Mouse (Mus musculus) forebrain, embryonic 11.5 days (tissue): ENCODE results near the gene Cdc25b. TPM values are rescaled to one million over a fixed set of nuclear protein-coding genes. Genes with fewer than 3 reads are reported as not detected.

Experiments
- ATAC-seq: fragments of 200-750 bp; cut with Nextera tagmentation; replicated peaks from 2 replicates; pipeline ENCODE4 v1.8.0; 2017; ENCODE audit warnings: moderate TSS enrichment; ENCODE audit not compliant: low FRiP score
- DNase-seq: peaks from one replicate; pipeline ENCODE4 v3.0.0-alpha.2; 2017; ENCODE audit warnings: low spot score
- H3K27ac ChIP-seq: fragments of 300-500 bp; sonication (generic); 2 replicates; pipeline ENCODE4 v1.5.1; 2014; ENCODE audit warnings: low read depth, low read length
- H3K27me3 ChIP-seq: fragments of 300-500 bp; sonication (generic); 2 replicates; pipeline ENCODE4 v1.6.1; 2014; ENCODE audit warnings: mild to moderate bottlenecking, low read length, mixed read lengths; ENCODE audit not compliant: control insufficient read depth, insufficient read depth
- H3K36me3 ChIP-seq: fragments of 300-500 bp; sonication (generic); 2 replicates; pipeline ENCODE4 v1.6.1; 2014; ENCODE audit warnings: mild to moderate bottlenecking, low read length, moderate library complexity, mixed read lengths; ENCODE audit not compliant: control insufficient read depth, insufficient read depth
- H3K4me1 ChIP-seq: fragments of 300-500 bp; sonication (generic); replicated peaks from 2 replicates; pipeline ENCODE4 v1.6.1; 2014; ENCODE audit warnings: low read length, mixed read lengths; ENCODE audit not compliant: control insufficient read depth, insufficient read depth
- H3K4me2 ChIP-seq: fragments of 300-500 bp; sonication (generic); 2 replicates; pipeline ENCODE4 v1.6.1; 2014; ENCODE audit warnings: low read depth, mild to moderate bottlenecking, low read length, moderate library complexity, mixed read lengths; ENCODE audit not compliant: severe bottlenecking
- H3K4me3 ChIP-seq: fragments of 300-500 bp; sonication (generic); 2 replicates; pipeline ENCODE4 v1.5.1; 2014; ENCODE audit warnings: low read depth, low read length
- H3K9ac ChIP-seq: fragments of 300-500 bp; sonication (generic); 2 replicates; pipeline ENCODE4 v1.6.1; 2014; ENCODE audit warnings: low read length
- H3K9me3 ChIP-seq: fragments of 300-500 bp; sonication (generic); 2 replicates; pipeline ENCODE4 v1.6.1; 2016; ENCODE audit warnings: low read length, mixed read lengths; ENCODE audit not compliant: control insufficient read depth
- WGBS: fragments of 180-500 bp; shearing (Covaris S2); extraction: QIAGEN DNeasy Blood & Tissue Kit; methylation state at CpG from one replicate; pipeline ENCODE4 v1.1.7; 2014; 5-methylcytosine and 5-hydroxymethylcytosine counted together
- polyA plus RNA-seq: library from polyadenylated mRNA; unstranded; fragments of >200 nt; fragmentation: Nextera tagmentation; extraction: Ambion mirVana; gene quantifications from 2 replicates; pipeline ENCODE4 v1.2.1, GENCODE M21; 2014

Cdc25b gene
- polyA plus RNA-seq, 1 experiment from 2014 or later = 92.2 TPM

DNA sequence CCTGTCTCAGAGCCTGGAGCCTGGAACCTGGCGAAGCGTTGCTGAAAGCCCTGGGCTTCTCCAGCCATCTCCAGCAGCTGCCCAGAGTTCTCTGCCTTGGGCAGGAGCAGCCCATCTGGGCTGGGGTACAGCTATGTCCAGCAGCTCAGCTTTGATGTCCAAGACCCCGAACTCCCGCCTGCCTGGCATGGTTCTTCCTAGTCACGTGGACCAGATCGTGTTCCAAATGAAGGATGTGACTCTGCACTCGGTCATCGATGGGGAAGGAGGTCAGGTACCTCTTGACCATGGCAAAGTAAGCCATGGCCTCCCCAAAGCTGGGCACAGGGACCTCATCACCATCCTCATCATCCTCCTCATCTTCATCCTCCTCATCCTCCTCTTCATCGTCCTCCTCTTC is 8.8 kb upstream of the Cdc25b start:
- no peak overlapping the region for H3K27ac ChIP-seq
- WGBS = 91% methylated on average over 9 of the region's 9 CpGs
- peaks cover 19% of the 10 kb centered on the region for H3K4me1 ChIP-seq
- H3K27me3 ChIP-seq = peaks cover 5% of the 10 kb centered on the region; the same call in 1 of the 2 replicates
- peak overlapping the region; percentile 41 for H3K9ac ChIP-seq
- DNase-seq (no peak), ATAC-seq (no peak)
- H3K4me3 ChIP-seq = peak overlapping the region; percentile 82
- H3K4me2 ChIP-seq = peak overlapping the region; percentile 97
- no peaks in the 10 kb centered on the region; the same call in 1 of the 2 replicates for H3K36me3 ChIP-seq
- no peaks in the 10 kb centered on the region for H3K9me3 ChIP-seq

DNA sequence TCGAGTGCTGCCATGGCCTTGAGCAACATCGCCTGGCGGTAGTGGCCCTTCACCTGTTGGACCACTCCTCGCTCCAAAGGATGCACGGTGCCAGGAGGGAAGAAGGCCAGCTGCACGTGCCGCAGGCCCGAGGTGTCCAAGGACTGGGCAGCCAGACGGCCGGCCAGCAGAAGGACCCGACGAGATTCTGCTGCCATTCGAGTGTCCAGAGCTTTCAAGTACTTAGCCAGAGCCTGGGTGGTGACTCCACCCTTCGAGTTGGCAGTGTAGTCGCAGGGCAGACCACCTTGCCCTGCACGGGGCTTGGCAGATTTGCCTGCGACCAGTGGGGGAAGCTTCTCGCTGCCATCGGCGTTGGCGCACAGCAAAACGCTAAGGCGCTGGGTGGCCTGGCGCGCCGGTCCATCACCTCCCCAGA is 7.9 kb upstream of the Cdc25b start:
- Histone ChIP-seq H3K27me3 (no peaks in the 10 kb centered on the region), H3K27ac (peak overlapping the region; percentile 76; the same call in 1 of the 2 replicates), H3K4me2 (peak overlapping the region; percentile 97), H3K36me3 (no peaks in the 10 kb centered on the region), H3K9ac (peak overlapping the region; percentile 97), H3K4me3 (peak overlapping the region; percentile 82), H3K4me1 (peaks cover 19% of the 10 kb centered on the region), H3K9me3 (no peaks in the 10 kb centered on the region)
- peak; percentile 5; the same call in 1 of the 2 replicates for ATAC-seq
- peak; percentile 58 for DNase-seq
- WGBS = 26% methylated on average over 25 of the region's 26 CpGs

DNA sequence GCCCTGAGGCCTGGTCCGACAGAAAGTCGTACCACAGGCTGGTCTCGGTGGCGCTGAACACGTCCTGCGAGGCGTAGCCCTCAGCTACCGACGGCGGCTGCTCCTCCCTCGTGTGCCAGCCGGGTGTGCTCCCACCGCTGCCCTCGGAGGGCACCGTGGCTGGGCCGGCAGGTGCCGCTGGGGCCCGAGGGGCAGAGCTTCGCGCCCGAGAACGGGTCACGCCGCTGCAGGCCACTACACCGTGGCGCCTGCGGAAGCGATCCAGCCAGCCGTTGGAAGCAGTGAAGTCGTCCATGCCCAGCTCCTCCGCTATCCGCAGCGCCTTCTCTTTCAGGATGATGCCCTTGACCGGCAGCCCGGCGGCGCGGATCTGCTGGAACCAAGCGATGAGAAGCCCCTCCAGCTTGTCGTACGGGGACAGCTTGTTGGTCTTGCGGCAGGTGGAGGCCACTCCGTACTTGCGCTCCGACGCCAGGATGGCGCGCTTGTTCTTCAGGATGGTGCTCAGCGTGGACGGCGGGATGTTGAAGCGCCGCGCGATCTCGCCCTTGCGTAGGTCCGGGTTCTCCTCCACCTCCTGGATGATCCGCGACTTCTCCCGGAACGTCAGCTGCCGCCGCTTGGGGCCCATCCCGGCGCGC is 7.4 kb upstream of the Cdc25b start:
- H3K36me3 ChIP-seq = no peaks in the 10 kb centered on the region
- H3K27me3 ChIP-seq = no peaks in the 10 kb centered on the region
- peak overlapping the region; percentile 82 for H3K4me3 ChIP-seq
- DNase-seq (peak; percentile 83), ATAC-seq (peak; percentile 56)
- WGBS = under 1% methylated on average over 62 of the region's 67 CpGs
- peak overlapping the region; percentile 76 for H3K27ac ChIP-seq
- peak overlapping the region; percentile 97 for H3K4me2 ChIP-seq
- H3K9me3 ChIP-seq = no peaks in the 10 kb centered on the region
- H3K9ac ChIP-seq = peak overlapping the region; percentile 97
- peaks cover 19% of the 10 kb centered on the region for H3K4me1 ChIP-seq

DNA sequence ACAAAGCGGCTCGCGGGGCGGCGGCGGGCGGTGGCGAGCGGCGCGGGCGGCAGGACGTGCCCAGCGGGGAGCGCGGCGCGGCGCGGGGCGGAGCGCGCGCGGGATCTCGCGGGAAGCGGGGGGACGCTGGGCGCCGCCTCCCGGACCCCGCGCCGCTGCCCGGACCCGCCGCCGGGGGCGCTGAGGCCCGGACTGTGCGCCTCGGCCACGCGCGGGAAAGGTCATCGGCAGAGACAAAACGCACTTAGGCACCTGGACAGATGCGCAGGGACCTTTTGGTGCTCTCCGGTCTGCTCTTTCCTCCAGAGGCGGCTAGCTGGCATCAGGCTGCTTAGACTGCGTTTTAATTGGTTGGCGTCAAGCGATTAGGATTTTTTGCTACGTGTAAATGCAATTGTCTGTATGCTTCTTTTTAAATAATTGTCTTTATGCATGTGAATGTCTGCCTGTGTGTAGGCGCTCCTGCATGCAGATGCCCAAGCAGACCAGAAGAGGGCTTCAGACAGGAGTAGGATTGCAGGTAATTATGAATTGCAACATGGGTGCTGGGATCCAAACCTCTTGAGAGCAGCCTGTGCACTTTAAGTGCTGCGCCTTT is 6.7 kb upstream of the Cdc25b start, which contains the start of gene Cenpb:
Gene Cenpb (minus strand): TSS at position 78 of the 598 bp plus-strand sequence.
- H3K4me2 ChIP-seq = peak within 1 kb of the TSS; percentile 97
- WGBS = 3% methylated on average over 48 of the region's 57 CpGs
- ATAC-seq = peak; percentile 74
- peak within 1 kb of the TSS; percentile 82 for H3K4me3 ChIP-seq
- H3K9ac ChIP-seq = peak within 1 kb of the TSS; percentile 97
- H3K36me3 ChIP-seq = no peaks in the 10 kb centered on the region
- peaks cover 19% of the 10 kb centered on the region for H3K4me1 ChIP-seq
- peak; percentile 93 for DNase-seq
- no peaks in the 10 kb centered on the region for H3K27me3 ChIP-seq
- H3K27ac ChIP-seq = peak within 1 kb of the TSS; percentile 76
- no peaks in the 10 kb centered on the region for H3K9me3 ChIP-seq

DNA sequence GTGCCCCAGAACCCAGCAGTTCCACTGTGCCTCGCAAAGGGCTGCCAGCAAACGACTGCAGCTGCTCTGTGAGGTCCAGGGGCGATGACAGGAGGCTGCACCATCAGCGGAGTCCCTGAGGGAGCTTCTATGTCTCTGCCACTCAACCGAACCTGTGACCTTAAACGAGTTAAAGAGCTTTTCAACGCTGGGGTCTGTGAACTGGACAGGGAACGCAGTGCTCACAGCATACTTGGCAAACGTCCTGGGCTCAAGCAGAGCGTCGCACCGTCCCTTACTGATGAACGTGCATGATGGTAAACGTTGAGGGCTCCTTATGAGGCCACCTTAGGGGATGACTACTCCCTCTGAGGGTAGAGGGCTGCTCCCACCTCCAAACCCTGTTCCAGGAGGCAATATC is 406 bp upstream of the Cdc25b start:
- Histone ChIP-seq H3K27me3 (no peaks in the 10 kb centered on the region), H3K9ac (peak overlapping the region; percentile 89), H3K4me2 (peak overlapping the region; percentile 65), H3K9me3 (no peaks in the 10 kb centered on the region), H3K27ac (peak overlapping the region; percentile 42; the same call in 1 of the 2 replicates), H3K4me3 (peak overlapping the region; percentile 44), H3K4me1 (peaks cover 21% of the 10 kb centered on the region), H3K36me3 (no peaks in the 10 kb centered on the region)
- no peak for DNase-seq
- WGBS = under 1% methylated on average over 14 of the region's 14 CpGs
- ATAC-seq = no peak; the same call in 1 of the 2 replicates

DNA sequence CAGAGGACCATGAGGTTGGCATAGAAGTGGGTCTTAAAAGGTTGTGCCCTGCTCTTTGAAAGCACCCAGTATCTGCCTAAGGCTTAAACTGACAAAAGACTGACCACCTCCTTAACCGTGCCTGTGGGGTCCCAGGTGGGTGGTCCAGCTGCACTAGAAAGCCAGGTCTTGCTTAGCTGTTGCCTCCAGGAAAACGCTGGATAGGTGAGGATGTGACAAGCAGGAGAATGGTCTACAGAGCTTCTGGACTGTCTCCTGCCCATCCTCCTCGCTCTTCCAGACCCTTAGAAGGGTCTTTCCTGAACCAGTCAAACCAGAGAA is 813 bp downstream of the Cdc25b start:
- WGBS = 13% methylated on average over 3 of the region's 3 CpGs
- Histone ChIP-seq H3K4me1 (peaks cover 24% of the 10 kb centered on the region), H3K4me3 (peak overlapping the region; percentile 44), H3K36me3 (peaks cover 5% of the 10 kb centered on the region), H3K9ac (peak overlapping the region; percentile 89), H3K27ac (peak overlapping the region; percentile 48; the same call in 1 of the 2 replicates), H3K27me3 (no peaks in the 10 kb centered on the region), H3K9me3 (no peaks in the 10 kb centered on the region), H3K4me2 (peak overlapping the region; percentile 65)
- ATAC-seq (no peak), DNase-seq (no peak)

DNA sequence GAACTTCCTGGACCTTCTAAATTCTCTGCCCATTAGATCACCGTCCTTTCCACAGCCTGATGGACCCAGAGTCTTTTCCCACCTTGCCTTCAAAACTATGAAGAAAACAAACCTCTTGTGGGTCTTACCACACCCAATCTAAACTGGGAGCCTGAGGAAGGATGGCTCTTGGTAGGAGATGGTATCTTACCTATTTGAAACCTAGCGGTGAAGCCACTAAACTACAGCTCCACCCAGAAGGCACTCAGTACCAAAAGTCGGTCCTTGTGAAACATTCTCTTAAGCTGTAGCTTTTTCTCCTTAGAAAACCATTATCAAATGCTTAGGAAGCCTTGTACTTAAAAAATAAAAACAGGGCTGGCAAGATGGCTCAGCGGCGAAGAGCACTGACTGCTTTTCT is 1.6 kb downstream of the Cdc25b start:
- Histone ChIP-seq H3K4me3 (peak overlapping the region; percentile 44), H3K4me2 (peak overlapping the region; percentile 65; the same call in 1 of the 2 replicates), H3K27ac (no peak overlapping the region), H3K9ac (no peak overlapping the region), H3K9me3 (no peaks in the 10 kb centered on the region), H3K36me3 (peaks cover 5% of the 10 kb centered on the region), H3K27me3 (no peaks in the 10 kb centered on the region), H3K4me1 (peaks cover 24% of the 10 kb centered on the region)
- ATAC-seq (no peak), DNase-seq (no peak)
- WGBS = 97% methylated on average over 5 of the region's 5 CpGs

DNA sequence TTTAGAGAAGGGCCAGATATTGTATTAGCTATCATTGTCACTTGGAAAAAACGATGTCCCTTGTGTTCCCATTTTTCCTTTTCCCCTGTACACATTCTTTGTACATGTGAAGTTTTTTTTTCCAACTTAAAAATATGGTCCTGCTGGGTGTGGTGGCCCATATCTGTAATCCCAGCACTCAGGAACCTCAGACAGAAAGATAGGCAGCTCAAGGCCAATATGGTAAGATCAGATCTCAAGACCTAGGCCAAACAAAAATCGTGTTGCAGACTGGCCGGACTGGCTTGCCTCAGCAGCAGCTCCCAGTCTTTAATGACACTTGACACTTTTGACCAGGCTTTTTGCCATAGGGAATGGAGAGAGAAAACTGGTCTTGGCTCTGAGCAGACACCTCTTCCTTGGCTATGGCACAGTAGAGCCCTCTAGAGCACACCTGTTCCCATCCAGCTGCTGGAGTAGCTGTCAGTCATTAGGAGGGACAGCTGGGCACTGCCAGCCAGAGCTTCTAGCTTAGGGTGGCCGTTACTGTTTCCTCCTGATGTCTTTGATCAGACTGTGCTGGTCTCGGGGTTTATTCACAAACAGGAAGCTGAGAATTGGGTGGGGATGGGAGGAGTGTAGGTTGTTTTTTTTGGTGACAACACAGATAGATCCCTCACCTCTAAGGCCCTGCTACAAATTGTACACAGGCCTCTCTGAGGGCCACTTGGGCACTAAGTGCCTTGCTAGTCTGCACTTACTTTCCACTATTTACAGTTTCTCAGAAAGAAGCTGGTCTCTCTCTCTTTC is 3.0 kb downstream of the Cdc25b start:
- H3K4me2 ChIP-seq = peak overlapping the region; percentile 33
- peak overlapping the region; percentile 81 for H3K27ac ChIP-seq
- WGBS = 42% methylated on average over 5 of the region's 5 CpGs
- peaks cover 24% of the 10 kb centered on the region for H3K4me1 ChIP-seq
- peak overlapping the region; percentile 27; the same call in 1 of the 2 replicates for H3K9ac ChIP-seq
- no peak for ATAC-seq
- H3K4me3 ChIP-seq = peak overlapping the region; percentile 2; the same call in 1 of the 2 replicates
- DNase-seq = no peak
- peaks cover 9% of the 10 kb centered on the region for H3K36me3 ChIP-seq
- no peaks in the 10 kb centered on the region for H3K9me3 ChIP-seq
- no peaks in the 10 kb centered on the region for H3K27me3 ChIP-seq
